Mouse (Mus musculus) thymus, adult 2 months (tissue): ENCODE measurements around the gene Olfr988.

Experiments
- CTCF ChIP-seq: fragments of 200-500 bp; IDR thresholded peaks from 2 replicates; pipeline ENCODE4 v1.5.1; 2012; ENCODE audit warnings: mild to moderate bottlenecking, control low read depth, low read length, moderate library complexity, borderline replicate concordance; ENCODE audit not compliant: control insufficient read depth, poor library complexity, insufficient read depth; ENCODE audit errors: extremely low read depth
- POLR2A ChIP-seq: fragments of 200-500 bp; IDR thresholded peaks from 2 replicates; pipeline ENCODE4 v1.6.1; 2012; ENCODE audit warnings: mild to moderate bottlenecking, low read length, control low read depth, moderate library complexity; ENCODE audit not compliant: control insufficient read depth, poor library complexity, insufficient read depth; ENCODE audit errors: extremely low read depth

DNA sequence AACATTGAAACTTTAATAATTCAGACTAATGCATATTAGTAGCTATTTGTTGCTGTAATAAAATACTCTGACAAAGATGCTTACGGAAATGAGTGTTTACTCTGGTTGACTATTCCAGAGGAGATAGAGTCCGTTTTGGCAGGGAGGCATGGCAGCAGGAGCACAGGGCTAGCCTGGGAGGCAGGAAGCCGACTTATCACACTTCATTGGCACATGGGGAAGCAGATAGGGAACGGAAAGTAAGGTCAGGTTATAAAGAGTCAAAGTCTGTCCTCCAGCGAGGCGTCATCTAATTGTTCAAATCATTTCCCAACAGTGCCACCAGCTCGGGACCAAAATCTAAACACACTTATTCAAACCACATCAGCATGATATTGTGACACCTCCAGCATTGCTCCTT, 23.1 kb downstream of the Olfr988 start:
- no peak for TF ChIP-seq CTCF
- TF ChIP-seq POLR2A: no peak
